Mouse (Mus musculus): ENCODE measurements around the gene Gm10945.
A peak's percentile ranks its signal among the peaks of the same experiment; 100 is the strongest.

The Gm10945 gene

GRCm38 (mm10) chr10:6761287-6761811 is at the start of gene Gm10945:
Gene Gm10945, minus strand, starts transcription at chr10:6761761.
- DNase-seq = no peak

DNA sequence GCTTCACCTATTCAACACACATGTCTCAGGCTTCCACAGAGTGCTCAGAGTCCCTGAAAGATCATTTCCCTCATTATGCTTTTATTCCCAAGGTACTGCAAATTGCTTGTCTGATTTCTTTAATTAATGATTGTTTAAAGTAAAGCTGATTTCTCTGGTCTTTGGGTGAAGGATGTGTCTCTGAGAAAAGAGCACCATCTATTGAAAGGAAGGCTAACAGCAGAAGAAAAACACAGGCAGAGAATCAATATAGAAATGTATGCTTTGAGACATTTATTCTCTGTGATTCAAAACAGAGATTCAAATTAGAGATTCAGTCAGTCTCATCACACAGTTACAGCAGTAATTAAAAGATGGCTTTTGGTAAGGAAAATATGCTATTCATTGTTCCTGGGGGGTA is 28.7 kb upstream of the Gm10945 start:
- DNase-seq = no peak

DNA sequence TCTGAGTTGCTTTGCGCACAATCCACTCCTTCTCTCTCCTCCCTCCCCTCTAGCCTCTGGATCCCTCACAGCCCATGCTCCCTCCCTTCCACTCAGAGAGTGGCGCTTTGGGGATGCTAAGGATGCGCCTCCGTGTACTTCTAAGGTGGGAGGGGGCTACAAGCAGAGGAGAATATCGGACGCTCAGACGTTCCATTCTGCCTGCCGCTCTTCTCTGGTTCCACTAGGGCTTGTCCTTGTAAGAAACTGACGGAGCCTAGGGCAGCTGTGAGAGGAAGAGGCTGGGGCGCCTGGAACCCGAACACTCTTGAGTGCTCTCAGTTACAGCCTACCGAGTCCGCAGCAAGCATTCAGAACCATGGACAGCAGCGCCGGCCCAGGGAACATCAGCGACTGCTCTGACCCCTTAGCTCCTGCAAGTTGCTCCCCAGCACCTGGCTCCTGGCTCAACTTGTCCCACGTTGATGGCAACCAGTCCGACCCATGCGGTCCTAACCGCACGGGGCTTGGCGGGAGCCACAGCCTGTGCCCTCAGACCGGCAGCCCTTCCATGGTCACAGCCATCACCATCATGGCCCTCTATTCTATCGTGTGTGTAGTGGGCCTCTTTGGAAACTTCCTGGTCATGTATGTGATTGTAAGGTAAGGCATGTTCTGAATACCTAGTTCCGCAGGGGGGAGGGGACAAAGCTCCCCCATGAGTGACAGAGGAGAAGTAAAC is 27.1 kb upstream of the Gm10945 start:
- DNase-seq = no peak

- DNase-seq = no peak
These were observed 3.4 kb downstream of the Gm10945 start, which contains the start of gene Oprm1 for GRCm38 (mm10) chr10:6758206-6758605. Gene Oprm1, plus strand, starts transcription at chr10:6758506.

- DNase-seq = no peak
These were observed 8.2 kb downstream of the Gm10945 start for GRCm38 (mm10) chr10:6753375-6753774.

- DNase-seq = no peak
These were observed 33.1 kb downstream of the Gm10945 start for GRCm38 (mm10) chr10:6728469-6728868.

DNA sequence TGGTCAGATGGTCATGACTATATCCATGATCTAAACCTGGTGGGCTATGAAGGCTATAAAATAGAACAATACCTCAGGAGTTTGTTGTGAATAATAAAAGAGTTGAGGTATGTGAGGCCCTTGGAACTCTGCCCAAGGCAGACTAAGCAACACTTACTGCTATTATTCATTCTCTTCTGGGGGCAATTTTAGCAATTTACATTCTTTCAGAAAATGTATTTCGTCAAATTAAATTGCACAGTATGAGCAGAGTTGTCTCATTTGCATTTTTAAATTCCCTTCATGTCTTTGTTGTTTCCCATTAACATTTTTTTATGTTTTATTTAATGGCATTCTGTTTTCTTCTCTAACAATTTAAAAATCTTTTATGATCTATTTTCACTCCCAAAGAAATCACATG is 37.8 kb downstream of the Gm10945 start:
- DNase-seq = no peak

- no peak for DNase-seq
These were observed 44.2 kb downstream of the Gm10945 start for GRCm38 (mm10) chr10:6717181-6717948.

- no peak for DNase-seq
These were observed 56.2 kb downstream of the Gm10945 start for GRCm38 (mm10) chr10:6705226-6705885.

DNA sequence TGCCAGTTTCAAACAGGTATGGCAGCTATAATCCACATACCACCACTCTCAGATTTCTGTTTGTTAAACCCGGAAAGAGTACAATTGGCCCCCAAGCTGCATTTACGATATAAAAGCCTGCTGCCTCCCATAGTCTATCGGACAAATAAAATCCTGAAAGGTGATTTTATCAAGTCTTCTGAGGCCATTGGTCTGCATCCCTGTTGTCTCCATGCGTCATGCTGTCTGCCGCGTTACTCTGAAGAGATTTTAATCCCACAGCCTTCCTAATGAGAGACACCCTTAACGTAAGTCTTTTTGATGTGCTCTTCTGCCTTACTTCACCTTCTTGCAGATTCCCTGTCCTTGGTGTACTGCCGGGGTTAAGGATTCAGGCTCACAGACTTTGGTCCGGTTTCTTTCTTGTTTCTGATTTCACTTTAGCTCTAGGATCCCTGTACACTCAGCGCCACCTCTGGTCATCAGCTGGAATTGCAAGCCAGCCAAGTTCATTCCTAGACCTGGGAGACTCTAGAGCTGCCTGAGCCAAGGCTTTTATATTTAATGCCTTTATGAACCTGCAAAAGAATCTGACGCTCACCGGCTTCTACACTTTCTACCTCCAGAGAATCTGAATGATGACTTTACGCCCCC is 67.2 kb downstream of the Gm10945 start:
- peak; percentile 11 for DNase-seq

All from cerebellum, adult 11 months (tissue).